25 mouse cellular contexts compared by ENCODE assay signal in the genomic region with DNA sequence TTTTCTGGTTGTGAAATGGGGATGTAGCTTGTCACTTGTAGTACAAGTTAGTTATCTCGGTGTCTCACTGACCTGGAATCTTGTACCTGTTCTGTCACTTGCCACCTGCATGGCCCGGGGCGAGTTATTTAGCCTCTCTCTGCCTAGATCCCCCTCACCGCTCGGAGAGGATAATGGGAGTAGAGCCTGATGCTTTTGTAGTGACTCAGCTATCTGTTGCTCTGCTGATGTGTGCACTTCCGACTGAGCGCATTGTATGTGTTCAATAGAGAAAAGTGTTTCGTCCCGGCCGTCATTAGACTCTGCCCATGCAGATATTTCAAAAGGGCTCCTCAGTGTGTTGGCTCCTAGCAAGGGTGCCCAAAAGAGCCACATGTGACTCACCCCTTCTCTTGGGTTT.
"Had no signal": no experiment of that assay in that cellular context is flagged by ENCODE, and none has a peak within 500 bp of the region (broad histone marks: within the 10 kb centered on the region; RNA-seq: fewer than 3 reads in every experiment).

No protein-coding gene starts in this region.

- ATAC-seq: hindbrain, postnatal 0 days; intestine, embryonic 16.5 days had no signal

- H3K4me2 ChIP-seq: heart, embryonic 11.5 days; heart, embryonic 13.5 days; heart, embryonic 15.5 days; hindbrain, embryonic 13.5 days; hindbrain, embryonic 15.5 days; limb, embryonic 12.5 days; liver, embryonic 11.5 days; liver, embryonic 13.5 days had no signal

- H3K27me3 ChIP-seq: hindbrain, embryonic 13.5 days; hindbrain, embryonic 15.5 days; limb, embryonic 12.5 days; liver, embryonic 13.5 days had no signal

- H3K9me3 ChIP-seq: heart, embryonic 13.5 days; heart, embryonic 15.5 days; hindbrain, embryonic 13.5 days; hindbrain, embryonic 15.5 days; limb, embryonic 10.5 days; limb, embryonic 12.5 days; liver, embryonic 13.5 days had no signal

- H3K9ac ChIP-seq: heart, embryonic 13.5 days; heart, embryonic 15.5 days; hindbrain, embryonic 13.5 days; hindbrain, embryonic 15.5 days; limb, embryonic 12.5 days; liver, embryonic 13.5 days had no signal

- DNase-seq: gastrocnemius, postnatal 14 days; gastrocnemius, postnatal 36 days; heart, adult 11 months; heart, adult 2 months; heart, postnatal 14 days; heart, postnatal 36 days; kidney, adult 11 months; kidney, adult 8-10 months; kidney, postnatal 10 days; kidney, postnatal 25 days; kidney, postnatal 4 days; liver; liver, embryonic 13.5 days had no signal

- H3K27ac ChIP-seq: heart, adult 2 months; heart, embryonic 13.5 days; heart, embryonic 15.5 days; hindbrain, embryonic 13.5 days; hindbrain, embryonic 15.5 days; hindbrain, postnatal 0 days; layer of hippocampus, adult 2 months; left cerebral cortex, adult 2 months; limb, embryonic 10.5 days; liver, embryonic 13.5 days had no signal

- H3K4me3 ChIP-seq: heart, adult 2 months; heart, embryonic 13.5 days; heart, embryonic 15.5 days; hindbrain, embryonic 13.5 days; hindbrain, embryonic 15.5 days; layer of hippocampus, adult 2 months; left cerebral cortex, adult 2 months; limb, embryonic 10.5 days; limb, embryonic 12.5 days; liver, embryonic 13.5 days had no signal

- H3K36me3 ChIP-seq: heart, embryonic 13.5 days; heart, embryonic 15.5 days; hindbrain, embryonic 13.5 days; hindbrain, embryonic 15.5 days; limb, embryonic 10.5 days; limb, embryonic 12.5 days; liver, embryonic 13.5 days had no signal

- H3K4me1 ChIP-seq: heart, embryonic 15.5 days; liver, embryonic 13.5 days had no signal
